Mouse (Mus musculus): ENCODE results near the gene Rhot2.
"Not testable (repeated sequence)": the region's sequence is repeated elsewhere in the genome, so short reads cannot be mapped to it uniquely, and the experiment has no call there.

Rhot2 gene

GRCm38 (mm10) chr17:25874148-25874720 lies 29.6 kb upstream of the Rhot2 start:
- DNase-seq: no peak

GRCm38 (mm10) chr17:25873405-25874147 lies 28.9 kb upstream of the Rhot2 start:
- no peak for DNase-seq

GRCm38 (mm10) chr17:25872676-25873075 lies 28.0 kb upstream of the Rhot2 start:
- DNase-seq: no peak

GRCm38 (mm10) chr17:25871566-25871965 lies 26.9 kb upstream of the Rhot2 start:
- not testable (repeated sequence) for DNase-seq

- no peak for DNase-seq
These were observed 25.3 kb upstream of the Rhot2 start for GRCm38 (mm10) chr17:25869954-25870353.

- no peak for DNase-seq
These were observed 24.8 kb upstream of the Rhot2 start for GRCm38 (mm10) chr17:25869498-25869897.

GRCm38 (mm10) chr17:25868601-25869191 lies 24.0 kb upstream of the Rhot2 start, which contains the start of gene Mcrip2:
Mcrip2 (minus strand) TSS chr17:25868764.
- DNase-seq: peak; percentile 90

- DNase-seq: peak; percentile 83
These were observed 23.4 kb upstream of the Rhot2 start for GRCm38 (mm10) chr17:25867836-25868600.

GRCm38 (mm10) chr17:25867509-25867835 lies 22.8 kb upstream of the Rhot2 start:
- DNase-seq: no peak

GRCm38 (mm10) chr17:25866172-25866571 lies 21.5 kb upstream of the Rhot2 start:
- DNase-seq: no peak

- DNase-seq: no peak
These were observed 20.6 kb upstream of the Rhot2 start for GRCm38 (mm10) chr17:25865288-25865687.

- peak; percentile 46 for DNase-seq
These were observed 19.7 kb upstream of the Rhot2 start for GRCm38 (mm10) chr17:25864311-25864710.

GRCm38 (mm10) chr17:25863681-25864080 lies 19.0 kb upstream of the Rhot2 start:
- peak; percentile 52 for DNase-seq

- DNase-seq: no peak
These were observed 17.3 kb upstream of the Rhot2 start for GRCm38 (mm10) chr17:25861704-25862612.

GRCm38 (mm10) chr17:25860832-25861703 lies 16.4 kb upstream of the Rhot2 start, which contains the start of gene Wdr90:
Wdr90 (minus strand) TSS chr17:25861501.
- DNase-seq: peak; percentile 91

- no peak for DNase-seq
These were observed 15.6 kb upstream of the Rhot2 start for GRCm38 (mm10) chr17:25860229-25860628.

- DNase-seq: no peak
These were observed 835 bp downstream of the Rhot2 start for GRCm38 (mm10) chr17:25843636-25844395.

- DNase-seq: no peak
These were observed 1.5 kb downstream of the Rhot2 start for GRCm38 (mm10) chr17:25843122-25843521.

- no peak for DNase-seq
These were observed 2.1 kb downstream of the Rhot2 start for GRCm38 (mm10) chr17:25842509-25842908.

GRCm38 (mm10) chr17:25841117-25841880 lies 3.4 kb downstream of the Rhot2 start, which contains the start of gene Gm20683:
Gm20683 (minus strand) TSS chr17:25841763.
- DNase-seq: no peak

All from kidney, adult 18-20 months (tissue).